Mouse (Mus musculus) cerebellum, postnatal 14 days (tissue): ENCODE results near the gene Rpl26.

ENCODE experiments used
- DNase-seq, 2 experiments: peaks; one replicate each; pipeline ENCODE4 v3.0.0; 2021; ENCODE audit warnings: mixed read lengths in 2 of 2

Gene Rpl26

GRCm38 (mm10) chr11:68891823-68892222 lies 9.6 kb upstream of the Rpl26 start:
- no peak for DNase-seq

GRCm38 (mm10) chr11:68892233-68892832 lies 9.1 kb upstream of the Rpl26 start:
- no peak for DNase-seq

DNA sequence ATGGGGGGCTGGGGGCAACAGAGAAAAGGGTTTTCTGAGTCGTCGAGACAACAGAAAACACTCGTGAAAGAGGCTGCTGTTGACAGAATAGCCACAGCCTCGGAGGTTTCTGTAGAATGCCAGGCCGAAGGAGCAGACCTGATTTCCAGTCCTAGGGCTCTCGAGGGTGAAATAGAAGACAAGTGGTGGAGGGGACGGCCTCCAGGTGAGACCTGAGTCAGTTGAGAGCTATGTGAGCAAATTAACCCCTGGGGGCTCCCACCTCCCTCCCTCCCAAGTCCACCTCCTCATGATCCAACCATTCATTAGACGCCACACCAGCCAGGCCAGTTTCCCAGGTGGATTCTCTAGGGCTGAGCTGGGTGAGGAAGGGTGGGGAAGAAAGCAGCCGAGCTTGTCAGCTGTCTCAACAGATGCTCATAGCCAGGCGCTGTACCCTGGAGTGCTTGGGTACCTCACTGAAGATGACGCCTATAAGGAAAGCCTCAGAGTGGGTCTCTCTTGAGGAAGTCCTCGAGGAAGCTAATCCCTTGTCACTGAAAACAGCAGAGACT lies 7.4 kb upstream of the Rpl26 start:
- DNase-seq: no peak

DNA sequence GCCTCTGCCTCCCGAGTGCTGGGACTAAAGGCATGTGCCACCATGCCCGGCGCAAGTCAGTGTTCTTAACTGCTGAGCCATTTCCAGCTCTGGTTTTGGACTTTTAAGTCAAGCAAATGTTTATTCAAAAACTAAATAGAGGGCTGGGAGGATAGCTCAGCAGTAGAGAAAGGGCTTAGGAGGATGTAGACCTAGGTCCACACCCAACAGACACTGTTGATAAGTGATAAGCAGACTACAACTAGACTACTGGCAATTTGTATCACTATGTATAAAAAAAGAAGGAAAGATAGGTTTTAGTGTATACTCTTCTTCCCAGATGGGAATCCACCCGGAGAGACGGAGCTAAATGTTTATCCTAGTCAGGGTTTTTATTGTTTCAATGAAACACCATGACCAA lies 5.1 kb upstream of the Rpl26 start:
- no peak for DNase-seq

- peak; percentile 50 to 57 for DNase-seq
Measured at GRCm38 (mm10) chr11:68897120-68897519, 4.3 kb upstream of the Rpl26 start.

- no peak for DNase-seq
Measured at GRCm38 (mm10) chr11:68897838-68898237, 3.5 kb upstream of the Rpl26 start.

GRCm38 (mm10) chr11:68898790-68899189 lies 2.6 kb upstream of the Rpl26 start:
- DNase-seq: no peak

GRCm38 (mm10) chr11:68899815-68900214 lies 1.6 kb upstream of the Rpl26 start:
- no peak for DNase-seq

GRCm38 (mm10) chr11:68900519-68901350 lies 648 bp upstream of the Rpl26 start:
- DNase-seq: no peak

- DNase-seq: no peak
Measured at GRCm38 (mm10) chr11:68902047-68902364, 623 bp downstream of the Rpl26 start.

- no peak for DNase-seq
Measured at GRCm38 (mm10) chr11:68902367-68902766, 984 bp downstream of the Rpl26 start.

GRCm38 (mm10) chr11:68902823-68903222 lies 1.4 kb downstream of the Rpl26 start:
- DNase-seq: no peak

DNA sequence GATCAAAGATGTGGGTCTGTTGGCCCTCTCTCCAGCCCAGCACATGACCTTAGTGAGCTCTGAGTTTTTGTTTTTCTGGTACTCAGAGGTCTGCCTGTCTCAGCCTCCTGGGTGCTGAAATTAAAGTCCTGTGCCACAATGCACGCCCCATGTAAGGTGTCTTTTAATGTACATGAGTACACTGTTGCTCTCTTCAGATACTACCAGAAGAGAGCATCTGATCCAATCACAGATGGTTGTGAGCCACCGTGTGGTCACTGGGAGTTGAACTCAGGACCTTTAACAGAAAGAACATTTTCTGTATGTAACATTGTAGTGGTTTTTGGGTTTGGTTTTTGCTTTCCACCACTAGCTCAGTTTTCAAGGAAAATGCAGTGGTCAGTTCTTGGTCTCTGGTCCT lies 2.4 kb downstream of the Rpl26 start:
- DNase-seq: no peak

DNA sequence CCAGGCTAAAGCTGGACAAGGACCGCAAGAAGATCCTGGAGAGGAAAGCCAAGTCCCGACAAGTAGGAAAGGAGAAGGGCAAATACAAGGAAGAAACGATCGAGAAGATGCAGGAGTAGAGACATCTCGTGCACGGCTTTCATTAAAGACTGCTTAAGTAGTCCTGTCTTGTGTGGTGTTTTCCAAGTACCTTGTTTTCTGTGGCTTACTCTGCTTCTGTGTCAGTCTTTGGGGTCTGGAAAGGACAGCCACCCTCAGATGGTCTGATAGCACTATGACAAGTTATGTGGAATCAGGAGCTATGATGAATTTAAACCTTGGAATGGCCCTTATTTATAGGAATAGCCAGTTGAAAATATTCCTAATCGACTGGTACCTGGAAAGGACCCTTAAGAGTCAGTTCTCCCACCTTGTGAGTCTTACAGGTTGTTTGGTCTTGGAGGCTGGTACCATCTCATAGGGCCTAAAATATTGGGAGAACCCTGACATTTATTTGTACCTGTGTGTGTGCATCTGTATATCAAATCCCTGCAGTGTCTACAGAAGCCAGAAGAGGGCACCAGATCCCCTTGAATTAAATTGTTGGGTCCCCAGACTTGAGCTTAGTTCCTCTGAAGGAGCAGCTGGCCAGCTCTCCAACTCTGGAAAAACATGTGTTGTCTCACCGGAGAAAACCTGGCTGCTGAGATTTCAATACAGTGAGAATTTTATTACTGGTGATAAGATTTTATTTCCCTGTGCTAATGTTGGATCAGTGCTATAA lies 3.2 kb downstream of the Rpl26 start:
- peak; percentile 84 to 89 for DNase-seq

DNA sequence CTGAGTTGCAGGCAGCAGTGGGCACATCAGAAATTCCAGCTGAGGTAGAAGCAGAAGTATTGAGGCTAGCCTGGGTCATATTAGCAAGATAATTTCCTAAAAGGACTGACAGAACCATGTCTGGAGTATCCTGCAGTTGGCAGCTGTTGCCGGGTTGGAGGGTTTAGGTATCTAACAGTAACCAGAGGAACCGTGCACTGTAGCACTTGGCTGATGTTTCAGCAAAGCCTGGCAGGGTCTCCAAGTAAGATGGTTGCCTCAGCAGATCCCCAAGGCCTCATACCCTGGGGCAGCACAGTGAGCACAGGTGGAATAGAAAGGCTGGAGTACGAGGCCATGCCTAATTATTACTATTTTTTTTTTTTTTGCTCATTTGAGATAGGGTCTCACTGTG lies 3.8 kb downstream of the Rpl26 start:
- peak in 1 of 2 experiments; percentile 18 for DNase-seq

- no peak for DNase-seq
Measured at GRCm38 (mm10) chr11:68905665-68906460, 4.5 kb downstream of the Rpl26 start.

GRCm38 (mm10) chr11:68906461-68906790 lies 5.0 kb downstream of the Rpl26 start:
- DNase-seq: peak in 1 of 2 experiments; percentile 24

- DNase-seq: no peak
Measured at GRCm38 (mm10) chr11:68907251-68907650, 5.9 kb downstream of the Rpl26 start.

GRCm38 (mm10) chr11:68908846-68909503 lies 7.6 kb downstream of the Rpl26 start:
- no peak for DNase-seq

- DNase-seq: no peak
Measured at GRCm38 (mm10) chr11:68911531-68912177, 10.3 kb downstream of the Rpl26 start.

- DNase-seq: no peak
Measured at GRCm38 (mm10) chr11:68914566-68914965, 13.2 kb downstream of the Rpl26 start.

DNA sequence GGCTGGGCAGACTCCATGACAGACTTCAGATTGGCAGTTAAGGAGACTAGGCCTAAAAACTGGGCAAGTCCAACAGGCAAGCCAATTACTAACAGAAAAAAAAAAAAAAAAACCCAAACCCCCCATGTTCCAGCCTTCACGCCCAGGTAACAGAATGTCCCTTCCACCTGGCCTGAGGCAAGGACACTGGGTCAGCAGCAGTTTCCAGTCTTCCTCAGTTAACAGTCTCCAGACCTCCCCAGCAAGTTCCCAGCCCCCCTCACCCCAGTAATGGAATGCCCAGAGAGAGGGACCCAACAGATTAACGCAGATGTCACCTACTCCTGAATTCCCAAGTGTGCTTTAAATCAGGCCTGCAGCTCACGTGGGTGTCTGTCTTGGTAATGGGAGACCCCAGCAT lies 21.8 kb downstream of the Rpl26 start:
- DNase-seq: no peak
